Mouse (Mus musculus) lung, adult 2 months (tissue): ENCODE measurements around the gene Lysmd3.

Source experiments
- CTCF ChIP-seq: fragments of 200-500 bp; IDR thresholded peaks from 2 replicates; pipeline ENCODE4 v1.5.1; 2011; ENCODE audit warnings: mild to moderate bottlenecking, low read length, control low read depth; ENCODE audit not compliant: insufficient read depth
- POLR2A ChIP-seq: fragments of 200-500 bp; IDR thresholded peaks from 2 replicates; pipeline ENCODE4 v1.6.1; 2011; ENCODE audit warnings: low read depth, mild to moderate bottlenecking, control low read depth, low read length, borderline replicate concordance; ENCODE audit errors: extremely low read depth

DNA sequence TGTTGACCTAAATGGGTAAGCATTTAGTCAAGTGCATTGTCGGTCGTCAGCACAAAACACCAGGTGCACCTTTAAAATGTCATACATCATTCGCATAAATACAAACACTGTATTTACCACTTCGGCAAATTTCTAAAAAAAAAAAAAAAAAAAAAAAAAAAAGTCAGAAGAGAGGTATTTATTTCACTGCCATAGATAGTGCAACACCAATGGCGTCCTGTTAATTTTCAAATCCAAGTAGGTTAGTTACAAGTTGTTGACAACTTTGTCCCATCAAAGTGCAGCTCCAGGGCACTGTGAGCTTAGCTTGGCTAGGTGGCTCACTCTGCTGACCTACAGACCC lies 484 bp upstream of the Lysmd3 start:
- TF ChIP-seq CTCF (no peak), POLR2A (no peak)
